Mouse (Mus musculus) limb, embryonic 13.5 days (tissue): ENCODE data around the gene Plg. TPM values are rescaled to one million over a fixed set of nuclear protein-coding genes. Genes with fewer than 3 reads are reported as not detected.

Experiments used
- ATAC-seq: fragments of 200-750 bp; cut with Nextera tagmentation; 2 replicates; pipeline ENCODE4 v1.8.0; 2017; ENCODE audit warnings: low read depth, moderate number of reproducible peaks, moderate TSS enrichment; ENCODE audit not compliant: low FRiP score
- H3K27ac ChIP-seq: fragments of 300-500 bp; sonication (generic); 2 replicates; pipeline ENCODE4 v1.5.1; 2015; ENCODE audit warnings: inconsistent platforms, mild to moderate bottlenecking, moderate library complexity
- H3K27me3 ChIP-seq: fragments of 300-500 bp; sonication (generic); 2 replicates; pipeline ENCODE4 v1.6.1; 2015; ENCODE audit warnings: mild to moderate bottlenecking, inconsistent platforms
- H3K36me3 ChIP-seq: fragments of 300-500 bp; sonication (generic); 2 replicates; pipeline ENCODE4 v1.6.1; 2015; ENCODE audit warnings: inconsistent platforms, mild to moderate bottlenecking, moderate library complexity
- H3K4me1 ChIP-seq: fragments of 300-500 bp; sonication (generic); 2 replicates; pipeline ENCODE4 v1.6.1; 2015; ENCODE audit warnings: inconsistent platforms
- H3K4me2 ChIP-seq: fragments of 300-500 bp; sonication (generic); replicated peaks from 2 replicates; pipeline ENCODE4 v1.6.1; 2015; ENCODE audit warnings: inconsistent platforms, mild to moderate bottlenecking, moderate library complexity
- H3K4me3 ChIP-seq: fragments of 300-500 bp; sonication (generic); 2 replicates; pipeline ENCODE4 v1.5.1; 2015; ENCODE audit warnings: moderate library complexity, mild to moderate bottlenecking, inconsistent platforms
- H3K9ac ChIP-seq: fragments of 300-500 bp; sonication (generic); 2 replicates; pipeline ENCODE4 v1.6.1; 2015; ENCODE audit warnings: mild to moderate bottlenecking, inconsistent platforms
- H3K9me3 ChIP-seq: fragments of 300-500 bp; sonication (generic); 2 replicates; pipeline ENCODE4 v1.6.1; 2016; ENCODE audit warnings: inconsistent platforms
- WGBS: fragments of 180-500 bp; shearing (Covaris S2); methylation state at CpG from one replicate; pipeline ENCODE4 v1.1.7; 2015; 5-methylcytosine and 5-hydroxymethylcytosine counted together
- polyA plus RNA-seq: library from polyadenylated mRNA; unstranded; fragments of >200 nt; fragmentation: Nextera tagmentation; extraction: Ambion mirVana; gene quantifications from 2 replicates; pipeline ENCODE4 v1.2.1, GENCODE M21; 2015

The Plg gene
- polyA plus RNA-seq, 1 experiment from 2014 or later = 0.08 TPM

GRCm38 (mm10) chr17:12396163-12396677 lies 17.8 kb downstream of the Plg start:
- peaks cover 12% of the 10 kb centered on the region for H3K4me1 ChIP-seq
- no peaks in the 10 kb centered on the region for H3K27me3 ChIP-seq
- 0 out of 2 replicates have a peak, but pooled peaks cover 3% of the 10 kb centered on the region for H3K9me3 ChIP-seq
- 86% methylated on average over 9 of the region's 9 CpGs for WGBS
- no peak for ATAC-seq
- no peak overlapping the region for H3K27ac ChIP-seq
- H3K36me3 ChIP-seq = no peaks in the 10 kb centered on the region
- no peak overlapping the region for H3K4me3 ChIP-seq
- H3K9ac ChIP-seq = no peak overlapping the region
- H3K4me2 ChIP-seq = no peak overlapping the region

GRCm38 (mm10) chr17:12403420-12403819 lies 25.0 kb downstream of the Plg start:
- no peak overlapping the region for H3K27ac ChIP-seq
- H3K4me1 ChIP-seq = peaks cover 3% of the 10 kb centered on the region; the same call in 1 of the 2 replicates
- 53% methylated on average over 7 of the region's 7 CpGs for WGBS
- no peak for ATAC-seq
- no peaks in the 10 kb centered on the region for H3K36me3 ChIP-seq
- H3K4me2 ChIP-seq = no peak overlapping the region
- H3K9ac ChIP-seq = no peak overlapping the region
- no peaks in the 10 kb centered on the region for H3K27me3 ChIP-seq
- H3K4me3 ChIP-seq = no peak overlapping the region
- peaks cover 17% of the 10 kb centered on the region; the same call in 1 of the 2 replicates for H3K9me3 ChIP-seq

GRCm38 (mm10) chr17:12409346-12409944 lies 31.0 kb downstream of the Plg start:
- Histone ChIP-seq H3K4me1 (peaks cover 32% of the 10 kb centered on the region), H3K4me3 (no peak overlapping the region), H3K36me3 (no peaks in the 10 kb centered on the region), H3K4me2 (no peak overlapping the region), H3K27ac (no peak overlapping the region), H3K9me3 (peaks cover 16% of the 10 kb centered on the region; the same call in 1 of the 2 replicates), H3K27me3 (no peaks in the 10 kb centered on the region), H3K9ac (no peak overlapping the region)
- WGBS = 26% methylated on average over 11 of the region's 11 CpGs
- ATAC-seq = no peak

GRCm38 (mm10) chr17:12412181-12412890 lies 33.9 kb downstream of the Plg start:
- no peak overlapping the region; the same call in 1 of the 2 replicates for H3K4me2 ChIP-seq
- ATAC-seq = peak; percentile 57
- peaks cover 45% of the 10 kb centered on the region for H3K4me1 ChIP-seq
- no peaks in the 10 kb centered on the region for H3K36me3 ChIP-seq
- peak overlapping the region; percentile 52; the same call in 1 of the 2 replicates for H3K27ac ChIP-seq
- H3K9me3 ChIP-seq = 0 out of 2 replicates have a peak, but pooled peaks cover 3% of the 10 kb centered on the region
- H3K9ac ChIP-seq = no peak overlapping the region
- no peaks in the 10 kb centered on the region for H3K27me3 ChIP-seq
- no peak overlapping the region for H3K4me3 ChIP-seq
- 35% methylated on average over 10 of the region's 10 CpGs for whole genome bisulfite sequencing

GRCm38 (mm10) chr17:12412891-12413237 lies 34.5 kb downstream of the Plg start:
- no peak overlapping the region for H3K9ac ChIP-seq
- ATAC-seq = peak; percentile 14; the same call in 1 of the 2 replicates
- H3K4me1 ChIP-seq = peaks cover 45% of the 10 kb centered on the region
- H3K4me3 ChIP-seq = no peak overlapping the region
- H3K4me2 ChIP-seq = no peak overlapping the region; the same call in 1 of the 2 replicates
- peak overlapping the region; percentile 52; the same call in 1 of the 2 replicates for H3K27ac ChIP-seq
- WGBS = 55% methylated on average over 3 of the region's 3 CpGs
- H3K27me3 ChIP-seq = no peaks in the 10 kb centered on the region
- H3K36me3 ChIP-seq = no peaks in the 10 kb centered on the region
- no peaks in the 10 kb centered on the region for H3K9me3 ChIP-seq

GRCm38 (mm10) chr17:12415031-12415735 lies 36.8 kb downstream of the Plg start:
- 0 out of 2 replicates have a peak overlapping the region, but pooled peaks have one; percentile 31 for H3K9ac ChIP-seq
- H3K4me3 ChIP-seq = no peak overlapping the region
- H3K27me3 ChIP-seq = no peaks in the 10 kb centered on the region
- H3K4me1 ChIP-seq = peaks cover 34% of the 10 kb centered on the region
- peak overlapping the region; percentile 73 for H3K27ac ChIP-seq
- 30% methylated on average over 15 of the region's 15 CpGs for WGBS
- H3K4me2 ChIP-seq = no peak overlapping the region
- no peaks in the 10 kb centered on the region for H3K9me3 ChIP-seq
- ATAC-seq = peak; percentile 53
- H3K36me3 ChIP-seq = no peaks in the 10 kb centered on the region

GRCm38 (mm10) chr17:12415741-12416140 lies 37.3 kb downstream of the Plg start:
- no peak overlapping the region for H3K4me2 ChIP-seq
- H3K9ac ChIP-seq = 0 out of 2 replicates have a peak overlapping the region, but pooled peaks have one; percentile 31
- H3K36me3 ChIP-seq = no peaks in the 10 kb centered on the region
- no peaks in the 10 kb centered on the region for H3K27me3 ChIP-seq
- peak; percentile 21; the same call in 1 of the 2 replicates for ATAC-seq
- peak overlapping the region; percentile 73; the same call in 1 of the 2 replicates for H3K27ac ChIP-seq
- H3K4me3 ChIP-seq = no peak overlapping the region
- peaks cover 34% of the 10 kb centered on the region for H3K4me1 ChIP-seq
- H3K9me3 ChIP-seq = no peaks in the 10 kb centered on the region
- 55% methylated on average over 5 of the region's 5 CpGs for WGBS

- no peak overlapping the region for H3K4me2 ChIP-seq
- no peak overlapping the region for H3K4me3 ChIP-seq
- H3K9ac ChIP-seq = no peak overlapping the region
- no peaks in the 10 kb centered on the region for H3K27me3 ChIP-seq
- H3K36me3 ChIP-seq = no peaks in the 10 kb centered on the region
- H3K4me1 ChIP-seq = peaks cover 34% of the 10 kb centered on the region
- peak; percentile 41; the same call in 1 of the 2 replicates for ATAC-seq
- H3K27ac ChIP-seq = no peak overlapping the region
- WGBS = 34% methylated on average over 6 of the region's 6 CpGs
- no peaks in the 10 kb centered on the region for H3K9me3 ChIP-seq
Observed at GRCm38 (mm10) chr17:12416250-12416895, 38.0 kb downstream of the Plg start.

GRCm38 (mm10) chr17:12419491-12420079 lies 41.2 kb downstream of the Plg start:
- H3K27ac ChIP-seq = no peak overlapping the region
- no peaks in the 10 kb centered on the region for H3K9me3 ChIP-seq
- no peak overlapping the region for H3K4me2 ChIP-seq
- H3K36me3 ChIP-seq = no peaks in the 10 kb centered on the region
- peaks cover 11% of the 10 kb centered on the region for H3K4me1 ChIP-seq
- WGBS = 75% methylated on average over 19 of the region's 19 CpGs
- H3K27me3 ChIP-seq = no peaks in the 10 kb centered on the region
- ATAC-seq = no peak
- no peak overlapping the region for H3K9ac ChIP-seq
- H3K4me3 ChIP-seq = no peak overlapping the region

- no peak overlapping the region for H3K4me2 ChIP-seq
- WGBS = 67% methylated on average over 16 of the region's 16 CpGs
- H3K4me1 ChIP-seq = no peaks in the 10 kb centered on the region
- ATAC-seq = no peak
- H3K36me3 ChIP-seq = no peaks in the 10 kb centered on the region
- H3K27ac ChIP-seq = no peak overlapping the region
- no peaks in the 10 kb centered on the region for H3K9me3 ChIP-seq
- H3K4me3 ChIP-seq = no peak overlapping the region
- no peak overlapping the region for H3K9ac ChIP-seq
- no peaks in the 10 kb centered on the region for H3K27me3 ChIP-seq
Observed at GRCm38 (mm10) chr17:12420886-12421574, 42.6 kb downstream of the Plg start.

- Histone ChIP-seq H3K27ac (no peak overlapping the region), H3K9ac (no peak overlapping the region), H3K36me3 (no peaks in the 10 kb centered on the region), H3K9me3 (no peaks in the 10 kb centered on the region), H3K4me1 (no peaks in the 10 kb centered on the region), H3K27me3 (no peaks in the 10 kb centered on the region), H3K4me3 (no peak overlapping the region), H3K4me2 (no peak overlapping the region)
- no peak for ATAC-seq
- 75% methylated on average over 1 of the region's 1 CpGs for WGBS
Observed at GRCm38 (mm10) chr17:12422143-12422542, 43.7 kb downstream of the Plg start.
